Mouse (Mus musculus) central nervous system, embryonic 14 days (tissue): ENCODE measurements around the gene Hsh2d. TPM values are rescaled to one million over a fixed set of nuclear protein-coding genes. Genes with fewer than 3 reads are reported as not detected.

Experiments
- polyA plus RNA-seq: library from polyadenylated mRNA; depleted of rRNA; stranded (reverse); fragments of >200 nt; gene quantifications from 2 replicates; pipeline ENCODE4 v1.2.3, GENCODE M21; 2012; rRNA removed

Gene Hsh2d
- 0.15 TPM in 2 replicates for polyA plus RNA-seq

DNA sequence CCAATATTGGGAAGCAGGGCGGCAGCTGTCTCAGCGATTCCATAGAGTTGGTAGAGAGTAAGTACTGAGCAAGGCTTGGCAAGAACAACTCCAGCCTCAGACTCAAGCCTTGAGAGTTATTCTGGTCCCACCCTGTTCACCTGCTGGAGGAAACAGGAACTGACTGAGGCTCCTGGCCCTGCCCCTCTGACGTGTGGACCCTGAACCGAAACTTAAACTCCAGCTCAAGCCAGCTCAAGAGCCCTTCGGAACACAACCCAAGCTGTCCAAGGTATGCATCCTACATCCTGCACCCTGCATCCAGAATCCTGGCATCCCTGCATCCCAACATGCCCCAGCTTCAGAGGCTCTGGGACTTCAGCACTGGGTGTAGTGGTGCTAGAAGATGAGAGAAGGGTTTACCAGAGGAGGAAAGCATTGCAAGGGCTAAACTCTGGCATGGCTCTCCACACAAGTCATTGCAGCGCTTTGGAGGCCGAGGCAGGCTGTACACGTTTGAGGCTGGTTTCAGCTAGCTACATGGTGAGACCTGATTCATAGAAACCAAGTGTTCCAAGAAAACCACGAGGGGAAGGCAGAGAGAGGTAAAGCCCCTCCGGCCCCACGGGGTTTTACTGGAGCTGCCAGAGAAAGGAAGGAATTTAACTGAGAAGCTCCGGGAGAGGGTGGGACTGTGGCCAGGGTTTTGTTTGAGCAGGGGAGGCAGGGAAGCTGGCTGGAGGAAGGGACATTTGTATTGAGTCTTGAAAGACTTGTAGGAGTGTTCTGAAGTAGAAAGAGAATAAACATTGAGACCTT lies at the start of gene Hsh2d:
Hsh2d (plus strand) TSS at position 222 of the 798 bp plus-strand sequence.

DNA sequence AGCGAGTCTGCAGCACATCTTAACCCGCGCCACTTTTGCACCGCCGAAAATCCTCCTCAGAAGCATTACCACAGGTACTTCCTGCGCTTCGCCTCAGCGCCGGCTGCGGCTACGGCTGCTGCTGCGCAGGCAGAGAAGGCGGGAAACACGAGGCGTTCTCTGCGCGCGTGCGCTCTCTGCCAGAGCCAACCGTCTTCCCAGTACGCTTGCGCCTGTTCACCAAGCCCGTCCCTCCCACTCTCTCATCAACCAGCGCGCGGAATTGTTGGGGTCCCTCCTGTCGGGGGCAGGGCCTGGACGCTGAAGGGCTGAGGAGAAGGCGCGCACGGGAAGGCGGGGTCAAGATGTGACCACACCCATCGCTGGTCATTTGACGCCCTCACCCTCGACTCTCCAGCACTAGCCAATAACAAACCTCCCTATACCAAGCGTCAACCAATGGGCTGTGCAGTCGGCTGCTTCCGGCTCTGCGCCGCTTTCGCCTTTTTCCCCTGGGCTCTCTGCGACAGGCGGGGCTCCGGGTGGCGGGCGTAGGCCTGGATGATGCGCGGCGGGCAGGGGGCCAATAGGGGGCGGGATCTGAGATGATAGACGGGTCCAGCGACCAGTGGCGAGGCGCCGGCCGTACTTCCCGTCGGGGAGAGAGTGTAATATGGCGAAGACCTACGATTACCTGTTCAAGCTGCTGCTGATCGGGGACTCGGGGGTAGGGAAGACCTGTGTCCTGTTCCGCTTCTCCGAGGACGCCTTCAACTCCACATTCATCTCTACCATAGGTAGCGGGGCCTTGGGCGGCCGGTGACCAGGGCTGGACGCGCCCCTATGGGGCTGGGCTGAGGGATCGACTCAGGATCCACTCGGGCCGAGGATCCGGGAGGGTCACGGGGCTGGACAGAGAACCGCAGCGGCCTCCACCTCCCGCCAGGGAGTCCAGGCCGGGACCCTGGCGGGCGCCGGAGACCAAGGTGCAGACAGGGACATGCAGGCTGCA lies 28.4 kb upstream of the Hsh2d start, which contains the start of gene Rab8a:
Rab8a (plus strand) TSS at position 494 of the 991 bp plus-strand sequence.

DNA sequence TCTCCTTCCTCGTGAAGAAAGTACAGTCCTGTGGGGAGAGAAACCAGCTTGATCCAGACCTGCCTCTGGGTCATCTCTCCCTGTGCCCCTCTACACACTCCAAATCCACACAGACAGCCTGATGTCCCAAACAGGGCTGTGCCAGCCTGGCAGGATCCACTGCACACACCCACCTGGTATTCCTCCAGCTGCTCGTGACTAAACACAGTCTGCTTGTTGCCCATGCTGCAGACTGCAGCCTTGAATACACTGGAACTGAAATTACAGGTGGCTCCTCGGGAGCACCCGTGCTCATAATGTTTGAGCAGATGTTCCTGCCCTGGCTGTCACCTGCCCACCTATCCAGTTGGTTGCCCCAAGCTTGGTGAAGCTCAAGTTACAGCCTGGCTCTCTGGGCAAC lies 23.3 kb downstream of the Hsh2d start, which contains the start of gene Cib3:
Cib3 (minus strand) TSS at position 87 of the 400 bp plus-strand sequence.

DNA sequence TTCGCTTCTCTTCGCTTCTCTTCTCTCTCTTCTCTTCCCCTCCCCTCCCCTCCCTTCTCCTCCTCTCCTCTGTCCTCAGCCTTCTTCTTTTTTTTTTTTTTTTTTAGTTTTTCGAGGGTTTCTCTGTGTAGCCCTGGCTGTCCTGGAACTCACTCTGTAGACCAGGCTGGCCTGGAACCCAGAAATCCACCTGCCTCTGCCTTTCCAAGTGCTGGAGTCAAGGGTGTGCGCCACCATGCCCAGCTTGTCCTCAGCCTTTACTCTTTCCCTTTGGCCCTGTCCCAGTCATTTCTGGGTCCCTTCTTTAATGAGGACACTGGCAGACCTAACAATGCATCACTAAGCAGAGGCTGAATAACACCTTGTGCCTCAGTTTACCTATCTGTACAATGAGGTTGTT lies 24.1 kb downstream of the Hsh2d start, which contains the start of gene Gm11034:
Gm11034 (minus strand) TSS at position 101 of the 400 bp plus-strand sequence.

DNA sequence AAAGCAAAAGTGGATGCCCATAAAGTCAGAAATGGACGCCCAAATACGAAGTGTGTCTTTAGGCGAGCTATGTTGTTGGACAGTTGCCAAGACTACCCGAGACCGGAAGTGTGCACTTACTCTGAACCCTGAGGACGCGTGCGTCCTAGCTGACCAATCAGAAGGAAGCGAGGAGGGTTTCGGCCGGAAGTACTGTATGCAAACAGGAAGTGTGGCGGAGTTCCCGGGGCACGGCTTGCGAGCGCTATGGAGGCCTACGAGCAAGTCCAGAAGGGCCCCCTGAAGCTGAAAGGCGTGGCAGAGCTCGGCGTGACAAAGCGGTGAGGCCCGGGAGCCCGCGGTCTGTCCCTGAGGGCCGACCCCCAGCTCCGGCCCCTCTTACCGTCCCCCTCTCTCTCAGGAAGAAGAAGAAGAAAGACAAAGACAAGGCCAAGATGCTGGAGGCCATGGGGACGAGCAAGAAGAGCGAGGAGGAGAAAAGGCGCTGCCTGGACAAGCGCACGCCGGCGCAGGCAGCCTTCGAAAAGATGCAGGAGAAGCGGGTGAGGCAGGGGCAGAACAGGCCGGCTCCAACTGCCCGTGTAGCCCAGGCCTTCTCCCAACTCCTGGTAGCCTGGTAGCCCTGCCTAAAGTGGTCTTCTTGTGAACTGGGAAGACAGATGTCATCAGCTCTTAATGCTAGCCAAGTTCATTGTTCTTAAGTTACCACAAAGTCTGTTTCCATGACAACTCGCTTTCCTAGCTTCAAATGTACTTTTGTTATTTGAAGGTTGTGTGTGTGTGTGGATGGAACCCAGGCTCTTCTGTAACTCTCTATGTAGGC lies 30.3 kb downstream of the Hsh2d start, which contains the start of gene Fam32a:
Fam32a (plus strand) TSS at position 190 of the 823 bp plus-strand sequence.

DNA sequence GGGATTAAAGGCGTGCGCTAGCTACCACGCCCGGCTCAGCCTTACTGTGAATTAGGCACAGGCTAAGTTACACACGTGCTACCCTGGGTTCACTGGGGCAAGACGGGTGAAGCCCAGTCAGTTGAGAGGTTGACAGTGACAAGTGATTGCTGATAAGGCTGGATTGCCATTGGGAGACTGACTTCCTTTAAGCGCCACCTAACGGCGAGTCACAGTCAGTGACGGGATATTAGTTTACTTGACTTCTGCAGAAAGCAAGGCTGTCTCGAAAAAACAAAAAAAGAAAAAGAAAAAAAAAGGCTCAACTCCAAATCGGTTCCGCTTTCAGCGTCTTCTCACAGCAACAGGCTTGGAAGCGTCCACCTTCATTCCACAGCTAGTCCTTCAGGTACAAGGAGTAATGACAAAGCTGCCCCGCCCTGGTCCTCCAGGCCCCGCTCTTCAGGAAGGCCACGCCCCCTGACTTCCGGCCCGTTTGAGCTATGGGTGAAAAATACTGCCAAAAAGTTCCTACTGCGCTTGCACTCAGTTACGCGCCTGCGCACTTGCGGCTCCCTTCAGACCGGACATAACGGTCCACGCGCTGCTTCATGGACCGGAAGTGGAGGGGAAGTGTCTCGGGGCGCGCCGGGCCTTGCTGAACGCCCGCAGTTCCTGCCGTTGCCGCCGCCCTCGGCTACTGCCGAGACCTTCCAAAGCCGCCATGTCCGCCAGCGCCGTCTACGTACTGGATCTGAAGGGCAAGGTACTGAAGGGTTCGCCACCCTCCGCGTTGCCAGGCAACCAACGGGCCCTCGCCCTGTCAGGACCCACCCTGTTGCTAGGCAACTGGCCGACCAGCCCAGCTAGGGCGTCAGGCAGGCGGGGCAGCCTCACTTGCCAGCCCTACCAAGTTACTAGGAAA lies 50.3 kb downstream of the Hsh2d start, which contains the start of gene Ap1m1:
Ap1m1 (plus strand) TSS at position 520 of the 904 bp plus-strand sequence.

Other genes starting within 250 kb of the Hsh2d start
- gene Zfp961, start 238.6 kb upstream of the Hsh2d start, polyA plus RNA-seq: 23.7 and 24.7 TPM in 2 replicates
- 0.15 TPM in 2 replicates for gene Cyp4f18, start 180.0 kb upstream of the Hsh2d start, polyA plus RNA-seq
- not detected in 2 replicates for gene Olfr372, start 148.4 kb upstream of the Hsh2d start, polyA plus RNA-seq
- gene Olfr373, start 106.5 kb upstream of the Hsh2d start, polyA plus RNA-seq: not detected in 2 replicates
- gene Olfr374, start 82.6 kb upstream of the Hsh2d start, polyA plus RNA-seq: not detected in 2 replicates
- 184 and 195 TPM in 2 replicates for gene Tpm4, start 54.7 kb upstream of the Hsh2d start, polyA plus RNA-seq
- 120 and 132 TPM in 2 replicates for gene Rab8a, start 28.4 kb upstream of the Hsh2d start, polyA plus RNA-seq
- 0.03 TPM in 1 of 2 replicates, not detected in the other for gene Cib3, start 23.2 kb downstream of the Hsh2d start, polyA plus RNA-seq
- not detected in 2 replicates for gene Gm11034, start 24.0 kb downstream of the Hsh2d start, polyA plus RNA-seq
- 87.3 and 98.8 TPM in 2 replicates for gene Fam32a, start 30.1 kb downstream of the Hsh2d start, polyA plus RNA-seq
- 222 and 230 TPM in 2 replicates for gene Ap1m1, start 50.4 kb downstream of the Hsh2d start, polyA plus RNA-seq
- gene Gm10282, start 115.6 kb downstream of the Hsh2d start, polyA plus RNA-seq: 22.6 and 23.4 TPM in 2 replicates
- 10.7 and 17.6 TPM in 2 replicates for gene Klf2, start 129.4 kb downstream of the Hsh2d start, polyA plus RNA-seq
- 111 and 112 TPM in 2 replicates for gene Eps15l1, start 231.8 kb downstream of the Hsh2d start, polyA plus RNA-seq